Mouse (Mus musculus) right cerebral cortex, postnatal 14 days (tissue): Measurements from ENCODE around the gene Stat4.

Experiments
- DNase-seq: peaks from one replicate; pipeline ENCODE4 v3.0.0; 2022

Stat4 gene

DNA sequence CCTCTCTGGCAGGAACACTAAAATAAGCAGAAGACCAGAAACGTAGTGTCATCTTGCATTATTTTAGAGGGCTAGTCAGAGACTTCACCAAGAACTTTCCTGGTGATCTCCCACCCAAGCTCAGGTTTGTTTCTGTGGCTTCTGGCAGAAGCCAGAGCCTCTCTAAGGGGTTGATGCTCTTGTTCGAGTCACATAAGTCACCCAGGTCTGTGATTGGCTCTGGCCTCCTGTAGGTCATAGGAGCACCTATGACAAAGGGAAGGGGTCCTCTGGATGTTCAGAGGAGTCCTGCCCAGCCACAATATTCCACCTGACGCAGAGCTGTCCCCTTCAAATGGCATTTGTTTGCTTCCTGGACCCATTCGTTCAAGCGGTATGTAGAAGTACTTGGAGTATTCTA is at the start of gene Stat4:
Gene Stat4 (plus strand): TSS at position 301 of the 400 bp plus-strand sequence.
- DNase-seq: no peak

DNA sequence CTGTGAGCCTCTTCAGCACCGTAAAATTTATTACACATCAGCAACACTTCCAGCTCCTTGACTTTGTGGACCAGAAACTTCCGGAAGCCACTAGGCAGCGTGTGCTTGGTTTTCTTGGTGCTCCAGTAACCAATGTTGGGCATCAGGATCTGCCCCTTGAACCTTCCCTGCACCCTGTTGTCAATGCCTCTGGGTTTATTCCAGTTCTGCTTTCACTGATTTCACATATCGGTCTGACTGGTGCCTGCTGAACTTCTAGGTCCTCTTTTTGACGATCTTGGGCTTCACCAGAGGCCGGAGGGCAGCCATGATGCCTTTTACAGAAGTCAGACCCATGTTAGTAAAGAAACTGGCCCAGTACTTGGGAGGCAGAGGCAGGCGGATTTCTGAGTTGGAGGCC is 48.6 kb upstream of the Stat4 start:
- no peak for DNase-seq

DNA sequence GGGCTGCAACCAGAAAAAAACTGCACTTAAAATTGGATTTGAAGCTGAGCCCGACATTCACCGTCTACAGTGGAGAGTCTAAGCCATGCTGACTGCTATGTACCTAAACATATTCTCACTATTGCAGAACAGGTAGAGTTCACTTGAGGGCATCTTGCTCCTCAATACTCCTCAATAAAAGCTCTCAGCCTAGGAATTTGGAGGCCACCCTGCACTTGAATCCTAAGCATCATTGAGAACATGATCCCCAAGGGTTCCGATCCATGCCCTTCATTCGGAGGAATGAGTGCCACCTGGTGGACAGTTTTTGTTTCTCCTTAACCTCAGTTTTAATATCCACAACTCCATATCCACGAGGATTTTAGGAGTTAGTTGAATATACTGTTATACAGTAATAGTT is 42.2 kb upstream of the Stat4 start:
- DNase-seq: peak; percentile 51

DNA sequence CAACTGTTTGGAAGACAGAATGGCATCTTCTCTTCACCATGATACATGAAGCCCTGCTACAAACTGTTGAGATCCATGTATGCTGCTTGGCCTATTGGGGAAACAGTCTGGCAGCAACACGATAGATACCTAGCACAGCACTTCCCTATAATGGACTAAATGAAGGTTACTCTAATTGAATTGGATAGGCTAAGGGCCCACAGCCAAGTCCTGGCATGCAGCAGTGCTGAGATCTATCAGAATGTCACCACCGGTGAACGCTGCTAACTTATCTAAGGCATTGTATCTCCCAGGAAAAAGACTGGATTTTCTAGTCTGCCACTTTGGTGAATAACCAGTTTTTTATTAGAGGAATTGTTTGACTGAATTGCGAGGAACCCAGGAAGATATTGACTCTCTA is 39.8 kb upstream of the Stat4 start:
- no peak for DNase-seq

DNA sequence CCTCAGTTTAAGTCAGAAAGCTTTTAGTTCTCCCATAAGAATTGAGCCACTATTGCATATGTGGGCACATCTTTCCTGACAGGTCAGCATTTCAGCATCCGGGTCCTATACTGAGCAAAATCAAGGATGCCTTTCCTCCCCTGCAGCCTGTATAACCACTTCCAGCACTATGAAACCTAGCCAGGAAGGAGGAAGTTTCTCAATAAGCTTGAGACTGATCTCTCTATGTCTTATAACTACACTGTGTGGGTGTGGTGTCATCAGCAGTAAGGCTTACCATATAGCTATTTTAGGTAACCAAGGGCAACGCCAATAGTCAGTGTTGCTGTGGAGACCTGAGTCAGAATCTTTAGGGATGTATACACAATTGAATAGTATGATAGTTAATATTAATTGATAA is 22.3 kb upstream of the Stat4 start:
- no peak for DNase-seq

DNA sequence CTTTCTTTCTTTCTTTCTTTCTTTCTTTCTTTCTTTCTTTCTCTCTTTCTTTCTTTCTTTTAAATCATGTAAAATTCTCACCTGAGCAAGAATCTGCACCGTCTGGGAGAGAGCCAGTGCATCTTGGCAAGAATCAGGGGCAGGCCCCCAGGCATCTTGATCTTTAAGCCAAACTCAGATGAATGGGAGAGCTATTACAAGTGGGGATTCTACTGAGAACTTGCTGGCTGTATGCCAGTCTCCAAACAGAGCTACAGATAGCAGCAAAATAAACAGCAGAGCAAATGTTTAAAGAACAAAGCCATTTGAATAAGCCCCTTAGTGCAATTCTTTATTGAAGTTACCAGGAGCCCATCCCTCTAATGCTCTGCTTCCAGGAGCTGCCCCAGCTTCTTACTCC is 18.0 kb upstream of the Stat4 start:
- DNase-seq: no peak

DNA sequence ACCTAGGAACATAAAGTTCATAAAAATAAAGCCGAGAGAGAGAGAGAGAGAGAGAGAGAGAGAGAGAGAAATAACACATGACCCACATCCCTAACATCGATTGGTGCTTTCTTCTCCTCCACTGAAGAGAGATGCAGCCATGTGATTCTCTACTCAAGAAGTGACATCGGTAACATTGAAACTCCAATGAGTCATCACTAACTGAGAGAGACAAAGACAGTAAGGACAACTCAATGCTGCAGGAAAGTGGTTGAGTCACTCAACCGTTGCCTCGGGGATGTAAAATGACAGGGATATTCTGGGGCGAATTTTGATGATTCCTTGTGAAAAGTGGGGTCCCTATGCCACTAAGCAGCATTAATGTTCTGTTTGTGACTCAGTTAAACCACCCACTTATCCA is 16.8 kb upstream of the Stat4 start:
- DNase-seq: no peak

DNA sequence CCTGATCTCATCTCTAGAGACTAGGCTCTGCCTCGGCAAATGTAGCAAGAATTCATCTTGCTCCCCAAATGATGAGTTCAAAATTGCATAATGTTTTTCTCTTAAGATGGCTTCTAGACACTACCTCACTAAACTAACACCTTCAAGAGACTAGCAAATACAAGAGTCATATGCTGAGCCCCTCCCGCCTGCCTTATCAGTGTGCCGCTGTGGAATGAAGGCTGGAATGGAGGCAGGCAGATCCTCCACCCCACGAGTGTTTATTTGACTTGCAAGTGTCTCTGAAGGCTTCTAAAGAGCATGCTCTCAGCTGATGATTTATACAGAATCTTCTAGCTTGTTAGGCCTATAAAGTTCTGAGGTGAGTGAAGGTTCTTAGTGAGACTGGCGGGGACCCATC is 11.4 kb upstream of the Stat4 start:
- no peak for DNase-seq

DNA sequence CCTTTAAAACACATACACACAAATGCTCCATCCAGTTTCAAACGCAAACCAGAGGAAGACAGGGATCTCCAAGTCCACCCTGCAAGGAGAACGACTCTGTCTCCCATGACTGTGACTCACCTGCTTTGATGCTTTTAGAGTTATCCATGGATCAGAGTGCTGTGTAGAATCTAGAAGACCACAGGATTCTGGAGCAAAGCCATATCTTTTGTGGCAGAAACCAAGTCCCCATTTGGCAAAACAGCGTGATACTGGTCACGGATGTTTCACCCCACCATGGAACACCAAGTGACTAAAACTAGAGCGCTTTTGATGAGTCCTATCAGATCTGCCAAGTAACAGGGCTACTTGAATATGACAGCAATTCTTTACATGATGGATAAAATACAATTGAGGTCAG is 7.9 kb upstream of the Stat4 start:
- no peak for DNase-seq

DNA sequence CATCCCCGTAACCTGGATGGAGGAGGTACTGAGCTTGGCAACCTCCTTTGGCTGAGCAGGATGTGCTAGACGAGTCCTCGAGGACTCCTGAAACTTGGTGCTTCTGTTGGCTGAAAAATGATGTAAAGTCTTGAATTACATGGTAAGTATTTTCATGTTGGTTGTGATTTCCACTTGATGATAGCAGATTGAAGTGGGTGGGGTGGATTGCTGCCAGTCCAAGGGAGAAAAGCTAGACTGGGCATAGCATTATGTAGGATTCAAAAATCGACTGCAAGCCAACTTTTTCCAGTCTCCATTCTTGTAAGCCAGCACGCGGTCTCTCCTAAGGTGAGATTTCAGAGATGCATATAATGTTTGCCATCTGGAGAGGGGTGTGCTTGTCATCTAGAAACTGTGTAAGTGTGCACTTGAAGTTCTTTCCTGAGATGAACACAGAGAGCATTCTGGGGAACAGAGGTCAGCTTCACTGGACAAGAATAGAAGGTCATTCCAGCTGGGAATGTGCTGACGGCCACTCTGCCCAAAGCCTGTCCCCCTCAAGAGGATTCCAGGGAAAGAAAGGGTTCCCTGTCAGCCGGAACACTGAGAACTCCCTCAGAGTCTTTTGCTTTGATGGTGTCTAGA is 5.1 kb downstream of the Stat4 start:
- peak; percentile 34 for DNase-seq

DNA sequence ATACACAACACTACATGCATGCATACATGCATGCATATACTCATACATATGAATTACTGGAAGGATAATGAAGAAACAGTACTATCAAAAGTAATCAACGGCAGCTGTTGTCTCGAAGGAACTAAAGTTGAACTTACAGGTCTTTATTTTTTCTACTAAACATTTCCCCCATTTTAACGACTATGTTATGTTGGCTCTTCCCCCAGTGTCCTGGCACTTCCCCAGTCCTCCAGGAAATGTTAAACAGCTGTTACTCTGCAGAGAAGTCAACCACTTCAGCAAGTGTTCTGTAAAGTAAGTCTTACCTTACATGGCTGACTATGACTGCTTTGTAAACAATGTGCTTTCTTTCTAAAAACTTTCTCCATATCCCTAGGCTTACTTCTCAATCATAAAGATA is 9.1 kb downstream of the Stat4 start:
- DNase-seq: no peak

DNA sequence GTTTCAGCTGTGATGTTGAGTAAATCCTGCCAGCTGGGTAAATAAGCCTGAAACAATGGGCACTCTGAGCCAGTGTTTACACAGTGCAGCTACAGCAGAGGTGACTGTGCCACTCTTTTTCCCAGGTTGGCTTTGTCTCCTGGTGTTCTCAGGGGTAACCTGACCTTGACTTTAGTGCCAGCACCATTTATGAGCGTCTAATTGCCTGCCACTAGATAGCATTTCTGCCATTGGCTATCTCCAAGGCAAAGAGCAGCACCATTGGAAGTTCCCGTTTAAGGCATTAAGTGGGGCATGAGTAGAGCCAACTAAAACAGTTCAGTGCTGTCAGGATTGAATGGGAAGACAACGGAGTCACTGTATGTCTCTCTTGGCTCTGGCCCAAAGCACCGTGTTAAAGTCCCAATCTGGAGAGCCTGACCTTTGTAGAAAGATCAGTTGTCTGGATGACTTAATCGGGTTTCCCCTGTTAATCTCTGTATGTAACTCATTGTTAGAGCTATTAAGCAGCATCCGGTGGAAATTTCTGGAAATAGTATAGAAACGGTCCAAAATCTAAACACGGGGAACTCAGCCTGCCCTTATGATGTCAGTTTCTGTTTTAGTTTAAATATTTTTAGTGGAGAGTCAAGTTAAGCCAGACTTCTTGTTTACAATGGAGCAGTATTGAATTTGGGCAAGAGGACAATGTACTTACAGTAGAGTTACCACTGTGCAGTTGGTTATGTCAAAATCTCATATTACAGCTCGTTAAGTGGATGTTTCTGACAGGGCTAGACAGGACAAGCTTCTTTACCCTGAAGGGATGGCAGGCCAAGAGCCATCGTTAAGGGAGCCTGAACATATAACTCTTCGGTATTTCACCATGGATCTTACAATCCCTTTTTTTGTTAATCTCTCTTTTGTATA is 10.1 kb downstream of the Stat4 start:
- no peak for DNase-seq

DNA sequence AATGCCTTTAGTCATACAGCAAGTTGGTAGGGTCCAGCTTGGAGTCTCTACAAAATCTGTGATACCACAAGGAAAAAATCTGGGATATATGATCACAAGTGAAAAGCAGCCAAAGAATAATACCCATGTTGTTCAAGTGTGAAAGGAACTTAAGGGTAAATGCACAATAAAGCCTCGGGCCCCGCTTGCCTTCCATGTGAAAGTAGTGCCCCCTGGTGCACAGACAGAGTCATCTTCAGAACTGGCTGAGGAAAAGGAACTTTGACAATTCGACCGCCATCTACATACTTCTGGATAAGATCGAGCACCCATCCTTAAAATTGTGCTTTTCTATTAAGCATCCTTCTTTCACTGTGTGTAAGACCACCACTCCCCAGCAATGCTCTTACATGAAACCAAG is 11.6 kb downstream of the Stat4 start:
- DNase-seq: peak; percentile 51

DNA sequence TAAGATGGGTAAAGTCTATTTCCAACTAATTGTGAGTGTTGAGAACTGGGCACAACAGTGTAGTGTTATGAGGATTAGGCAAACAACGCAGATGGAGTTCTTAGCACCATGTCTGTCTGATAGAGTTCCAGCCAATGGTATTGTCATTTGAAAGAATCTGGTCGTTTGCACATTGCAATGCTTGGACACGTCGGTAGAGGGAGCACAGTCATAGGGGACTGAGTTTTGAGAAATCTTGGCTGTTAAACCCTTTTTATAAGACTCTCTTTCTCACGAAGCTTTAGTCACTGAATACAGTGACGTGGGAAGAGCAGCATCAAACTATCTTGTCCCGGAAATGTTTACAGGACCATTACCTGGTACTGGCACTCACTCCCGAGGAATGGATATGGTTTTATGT is 17.1 kb downstream of the Stat4 start:
- DNase-seq: peak; percentile 79

DNA sequence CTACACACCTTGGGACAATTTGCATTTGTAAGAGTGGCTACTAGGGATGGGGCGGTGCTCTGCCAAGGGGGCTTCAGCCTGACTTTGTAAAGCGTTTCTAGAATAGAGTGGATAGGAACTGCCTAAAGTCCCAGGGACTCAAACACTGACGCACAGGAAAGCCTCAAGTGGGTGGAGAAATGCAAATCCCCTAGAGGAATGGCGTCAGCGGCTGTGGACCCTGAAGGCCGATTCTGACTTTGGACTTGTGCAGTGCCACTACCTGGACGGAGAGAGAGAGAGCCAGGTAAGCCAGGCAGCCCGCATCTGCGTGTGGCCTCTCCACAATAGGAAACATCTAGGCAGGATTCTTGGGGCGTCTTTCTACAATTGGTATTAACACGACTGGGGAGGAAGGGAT is 21.5 kb downstream of the Stat4 start:
- DNase-seq: no peak

DNA sequence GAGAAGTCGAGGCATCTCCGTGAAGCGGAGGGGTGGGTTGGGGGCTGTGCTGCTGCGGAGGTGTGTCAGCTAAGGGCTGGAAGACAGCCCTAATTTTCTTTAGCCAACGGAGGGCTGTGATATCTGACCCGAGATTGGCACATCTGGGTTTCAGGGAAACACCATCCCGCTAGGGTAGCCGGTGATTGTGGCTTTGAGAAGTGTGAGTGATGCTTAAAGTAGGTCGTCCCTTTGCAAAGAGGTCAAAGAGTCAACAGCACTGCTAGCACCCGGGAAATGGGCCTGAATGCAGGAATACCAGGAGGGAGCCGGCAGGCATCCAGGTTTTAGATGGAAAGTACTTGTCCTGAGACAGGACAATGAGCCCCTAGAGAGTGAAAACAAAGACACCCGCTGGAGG is 22.0 kb downstream of the Stat4 start:
- no peak for DNase-seq

DNA sequence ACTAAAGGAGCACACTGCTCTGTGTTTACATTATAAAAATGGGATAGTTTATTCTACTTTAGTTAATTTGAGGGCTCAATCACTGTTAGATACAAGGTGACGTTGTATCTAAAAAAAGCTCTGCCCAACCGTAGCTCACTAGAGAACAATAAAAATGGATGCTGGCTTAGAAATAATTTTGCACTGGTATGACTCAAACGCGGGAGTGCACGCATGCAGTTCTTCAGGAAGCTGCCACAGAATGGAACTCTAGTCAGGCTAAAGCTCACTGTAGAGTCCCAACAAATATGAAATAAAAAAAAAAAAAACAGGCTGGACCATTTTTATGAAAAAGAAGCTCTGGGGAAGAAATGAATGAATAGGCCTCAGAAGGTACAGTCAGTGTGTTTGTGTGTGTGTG is 23.8 kb downstream of the Stat4 start:
- DNase-seq: no peak

DNA sequence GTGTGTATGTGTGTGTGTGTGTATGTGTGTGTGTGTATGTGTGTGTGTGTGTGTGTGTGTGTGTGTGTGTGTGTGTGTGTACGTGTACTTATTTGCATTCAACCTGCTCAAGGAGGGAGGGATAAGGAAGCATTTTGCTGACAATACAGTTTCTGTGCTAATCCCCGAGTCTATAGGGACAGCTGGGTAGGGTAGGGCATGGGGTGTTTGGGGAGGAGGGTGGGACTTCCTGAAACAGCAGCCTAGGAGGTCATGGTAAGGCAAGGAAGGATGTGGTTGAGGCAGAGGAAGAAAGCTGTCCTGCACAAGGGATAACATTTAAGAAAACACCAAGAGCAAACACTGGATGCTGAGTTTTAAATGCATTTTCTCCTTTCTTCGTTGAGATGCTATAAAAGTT is 24.3 kb downstream of the Stat4 start:
- no peak for DNase-seq

DNA sequence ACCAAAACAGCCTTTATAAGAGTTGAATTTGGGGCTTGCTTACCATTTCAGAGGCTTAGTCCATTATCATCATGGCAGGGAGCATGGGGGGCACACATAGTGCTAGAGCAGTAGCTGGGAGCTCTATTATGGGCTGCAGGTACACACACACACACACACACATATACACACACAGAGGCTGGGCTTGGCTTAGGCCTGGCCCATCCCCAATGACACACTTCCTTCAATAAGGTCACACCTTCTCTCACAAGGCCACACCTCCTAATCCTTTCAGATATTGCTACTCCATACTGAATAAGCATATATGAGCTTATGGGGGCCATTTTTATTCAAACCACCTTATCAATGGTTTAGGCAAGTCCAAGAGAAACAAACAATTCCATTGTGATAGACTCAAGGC is 25.3 kb downstream of the Stat4 start:
- DNase-seq: no peak

DNA sequence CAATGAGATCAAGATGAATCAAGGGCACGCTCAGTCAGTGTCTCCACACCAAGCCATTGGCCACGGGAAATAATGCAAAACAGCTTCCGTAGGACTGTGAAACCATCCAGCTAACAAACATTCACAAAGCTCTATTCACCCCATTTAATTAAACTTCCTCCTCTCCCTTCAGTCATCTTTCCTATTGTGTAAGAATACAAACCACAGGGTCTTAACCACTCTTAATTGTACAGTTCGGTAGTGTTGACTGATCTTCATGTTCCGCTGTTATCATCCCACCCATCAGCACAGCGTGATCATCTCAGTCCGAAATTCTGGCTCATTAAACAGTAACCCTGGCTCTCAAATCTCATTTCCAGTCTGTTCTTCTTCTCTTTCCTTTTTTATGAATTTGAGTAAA is 25.8 kb downstream of the Stat4 start:
- no peak for DNase-seq

DNA sequence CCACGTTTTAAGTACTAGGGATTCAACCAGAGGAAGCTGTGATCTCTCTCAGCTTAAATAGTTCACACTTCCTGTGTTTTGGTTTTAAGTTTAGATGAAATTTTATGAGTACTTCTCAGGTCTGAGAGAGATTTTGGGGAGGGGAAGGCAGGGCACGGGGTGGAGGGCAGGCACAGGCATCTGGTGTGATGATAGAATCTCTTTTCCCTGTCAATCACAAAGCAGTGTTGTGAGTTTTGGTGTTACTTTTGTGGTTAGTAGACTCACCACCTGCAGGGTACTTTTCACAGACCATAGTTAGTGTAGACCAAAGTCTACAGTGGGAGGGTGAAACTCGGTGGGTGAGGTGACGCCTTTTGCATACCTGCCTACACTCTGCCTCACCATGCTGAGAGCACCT is 32.7 kb downstream of the Stat4 start:
- no peak for DNase-seq

DNA sequence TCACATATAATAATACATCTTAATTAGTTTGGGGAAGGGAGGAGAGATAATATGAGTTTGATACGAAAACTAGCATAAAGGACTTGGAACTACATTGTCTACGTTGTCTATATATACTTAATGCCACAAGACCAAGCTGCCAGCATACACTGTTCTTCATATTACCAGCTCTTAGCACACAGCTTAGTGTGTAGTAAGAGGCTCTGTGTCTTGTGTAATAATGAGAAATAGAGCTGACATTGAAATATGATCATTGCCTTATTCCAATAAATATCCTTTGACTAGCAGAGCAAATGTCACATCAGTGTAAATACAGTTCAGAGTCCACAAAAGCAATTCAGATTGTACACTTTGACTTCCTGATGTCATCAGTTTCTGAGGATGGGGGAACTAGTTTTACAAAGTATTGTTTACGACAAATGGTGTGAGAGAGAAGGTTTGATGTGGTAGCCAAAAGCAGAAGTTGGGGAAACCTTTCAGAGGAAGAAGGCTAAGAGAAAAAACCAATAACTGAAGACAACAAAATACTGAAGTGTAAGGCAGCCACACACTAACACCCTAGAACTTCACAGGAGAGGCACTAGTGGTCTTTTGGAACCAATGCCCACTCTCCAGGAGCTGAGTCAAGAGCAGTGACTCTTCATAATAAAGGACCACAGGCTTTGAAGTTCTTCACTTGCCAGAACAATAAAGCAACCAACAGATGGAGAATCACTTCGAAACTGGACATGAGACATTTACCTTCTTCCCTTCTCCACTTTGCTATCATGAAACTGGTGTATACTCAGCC is 35.2 kb downstream of the Stat4 start:
- no peak for DNase-seq

DNA sequence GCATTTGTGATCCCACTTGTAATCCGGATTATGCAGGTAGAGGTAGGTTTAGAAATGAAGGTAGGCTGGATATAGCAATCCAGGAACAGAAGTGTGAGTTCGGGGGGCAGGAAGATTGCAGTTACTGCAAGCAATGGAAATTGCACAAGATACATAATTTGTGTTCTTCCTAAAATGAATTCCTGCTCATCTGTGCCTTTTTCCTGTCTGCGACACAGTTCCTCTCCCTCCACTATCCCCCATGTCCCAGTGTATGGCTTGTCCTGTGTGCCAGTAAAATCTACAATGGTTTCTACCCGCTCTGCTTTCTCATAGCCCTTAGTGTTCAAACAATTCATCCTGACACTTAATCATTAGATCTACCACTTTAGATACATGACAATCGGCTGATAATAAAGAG is 41.7 kb downstream of the Stat4 start:
- no peak for DNase-seq
